Mouse (Mus musculus) neural tube, embryonic 14.5 days (tissue): ENCODE data around the gene Sdf4. TPM values are rescaled to one million over a fixed set of nuclear protein-coding genes. Genes with fewer than 3 reads are reported as not detected.

Source experiments
- ATAC-seq: fragments of 200-750 bp; cut with Nextera tagmentation; 2 replicates; pipeline ENCODE4 v1.8.0; 2017; ENCODE audit warnings: low read depth, mild to moderate bottlenecking, moderate TSS enrichment, moderate library complexity
- H3K27ac ChIP-seq: fragments of 300-500 bp; sonication (generic); 2 replicates; pipeline ENCODE4 v1.5.1; 2014; ENCODE audit warnings: low read depth, mild to moderate bottlenecking, control low read depth, low read length, moderate library complexity, mixed read lengths
- H3K27me3 ChIP-seq: fragments of 300-500 bp; sonication (generic); 2 replicates; pipeline ENCODE4 v1.6.1; 2014; ENCODE audit warnings: low read length; ENCODE audit not compliant: control insufficient read depth, insufficient read depth
- H3K36me3 ChIP-seq: fragments of 300-500 bp; sonication (generic); 2 replicates; pipeline ENCODE4 v1.6.1; 2014; ENCODE audit warnings: low read length, mixed read lengths; ENCODE audit not compliant: control insufficient read depth, insufficient read depth
- H3K4me1 ChIP-seq: fragments of 300-500 bp; sonication (generic); 2 replicates; pipeline ENCODE4 v1.6.1; 2014; ENCODE audit warnings: low read length; ENCODE audit not compliant: control insufficient read depth, insufficient read depth
- H3K4me2 ChIP-seq: fragments of 300-500 bp; sonication (generic); 2 replicates; pipeline ENCODE4 v1.6.1; 2014; ENCODE audit warnings: mild to moderate bottlenecking, low read depth, low read length, control low read depth
- H3K4me3 ChIP-seq: fragments of 300-500 bp; sonication (generic); 2 replicates; pipeline ENCODE4 v1.5.1; 2014; ENCODE audit warnings: low read depth, low read length, control low read depth, mixed read lengths
- H3K9ac ChIP-seq: fragments of 300-500 bp; sonication (generic); replicated peaks from 2 replicates; pipeline ENCODE4 v1.6.1; 2014; ENCODE audit warnings: low read depth, mild to moderate bottlenecking, control low read depth, low read length, mixed read lengths
- H3K9me3 ChIP-seq: fragments of 300-500 bp; sonication (generic); 2 replicates; pipeline ENCODE4 v1.6.1; 2016; ENCODE audit warnings: low read length; ENCODE audit not compliant: control insufficient read depth
- WGBS: fragments of 180-500 bp; shearing (Covaris S2); extraction: QIAGEN DNeasy Blood & Tissue Kit; methylation state at CpG from one replicate; pipeline ENCODE4 v1.1.7; 2014; 5-methylcytosine and 5-hydroxymethylcytosine counted together
- polyA plus RNA-seq: library from polyadenylated mRNA; unstranded; fragments of >200 nt; fragmentation: Nextera tagmentation; extraction: Ambion mirVana; gene quantifications from 2 replicates; pipeline ENCODE4 v1.2.1, GENCODE M21; 2014

Gene Sdf4
- polyA plus RNA-seq, 1 experiment from 2014 or later, result 123 TPM

- Histone ChIP-seq H3K9me3 (no peaks in the 10 kb centered on the region), H3K4me1 (peaks cover 6% of the 10 kb centered on the region), H3K27ac (no peak overlapping the region), H3K4me3 (peak overlapping the region; percentile 35; the same call in 1 of the 2 replicates), H3K27me3 (no peaks in the 10 kb centered on the region), H3K9ac (no peak overlapping the region), H3K4me2 (peak overlapping the region; percentile 67), H3K36me3 (0 out of 2 replicates have a peak, but pooled peaks cover under 1% of the 10 kb centered on the region)
- no peak for ATAC-seq
- 66% methylated on average over 7 of the region's 7 CpGs for WGBS
Observed at GRCm38 (mm10) chr4:155963106-155963505, 29.6 kb upstream of the Sdf4 start.

- Histone ChIP-seq H3K4me3 (no peak overlapping the region), H3K4me1 (peaks cover 6% of the 10 kb centered on the region), H3K9me3 (no peaks in the 10 kb centered on the region), H3K36me3 (no peaks in the 10 kb centered on the region), H3K27ac (no peak overlapping the region), H3K4me2 (no peak overlapping the region), H3K9ac (no peak overlapping the region), H3K27me3 (no peaks in the 10 kb centered on the region)
- ATAC-seq, result no peak
- WGBS, result 91% methylated on average over 11 of the region's 11 CpGs
Observed at GRCm38 (mm10) chr4:155964396-155964795, 28.3 kb upstream of the Sdf4 start.

- Histone ChIP-seq H3K36me3 (no peaks in the 10 kb centered on the region), H3K27ac (no peak overlapping the region), H3K4me3 (no peak overlapping the region), H3K27me3 (no peaks in the 10 kb centered on the region), H3K4me1 (no peaks in the 10 kb centered on the region), H3K9me3 (no peaks in the 10 kb centered on the region), H3K4me2 (no peak overlapping the region), H3K9ac (no peak overlapping the region)
- no peak for ATAC-seq
- 89% methylated on average over 13 of the region's 13 CpGs for WGBS
Observed at GRCm38 (mm10) chr4:155969043-155969653, 23.5 kb upstream of the Sdf4 start.

GRCm38 (mm10) chr4:155970286-155970685 is 22.4 kb upstream of the Sdf4 start:
- no peak for ATAC-seq
- no peak overlapping the region for H3K4me3 ChIP-seq
- no peaks in the 10 kb centered on the region for H3K27me3 ChIP-seq
- no peaks in the 10 kb centered on the region for H3K9me3 ChIP-seq
- H3K4me2 ChIP-seq, result no peak overlapping the region
- H3K4me1 ChIP-seq, result no peaks in the 10 kb centered on the region
- no peak overlapping the region for H3K9ac ChIP-seq
- no peak overlapping the region for H3K27ac ChIP-seq
- WGBS, result 70% methylated on average over 5 of the region's 5 CpGs
- H3K36me3 ChIP-seq, result no peaks in the 10 kb centered on the region

DNA sequence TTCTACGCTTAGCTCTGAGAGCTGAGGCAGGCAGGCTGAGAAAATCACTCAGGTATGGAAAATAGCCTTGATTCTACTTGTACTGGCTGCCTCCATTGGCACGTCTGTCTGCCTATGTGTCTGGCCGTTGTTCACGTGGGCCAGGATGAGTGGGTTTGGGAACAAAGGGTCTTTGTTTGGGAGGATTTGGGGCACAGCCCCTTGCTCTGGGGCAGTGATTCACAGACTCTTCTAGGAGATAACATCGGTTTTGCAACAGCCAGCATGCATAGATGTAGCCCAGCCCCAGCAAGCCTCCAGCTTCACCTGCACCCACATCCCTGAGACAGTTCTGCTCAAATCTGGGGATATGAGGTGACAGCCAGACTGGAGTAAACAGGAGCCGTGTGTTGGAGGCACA is 20.0 kb upstream of the Sdf4 start:
- no peaks in the 10 kb centered on the region for H3K9me3 ChIP-seq
- H3K27ac ChIP-seq, result no peak overlapping the region
- no peaks in the 10 kb centered on the region for H3K27me3 ChIP-seq
- no peak overlapping the region for H3K4me2 ChIP-seq
- H3K4me1 ChIP-seq, result no peaks in the 10 kb centered on the region
- 72% methylated on average over 6 of the region's 6 CpGs for WGBS
- no peak overlapping the region for H3K9ac ChIP-seq
- no peak overlapping the region for H3K4me3 ChIP-seq
- H3K36me3 ChIP-seq, result no peaks in the 10 kb centered on the region
- no peak for ATAC-seq

DNA sequence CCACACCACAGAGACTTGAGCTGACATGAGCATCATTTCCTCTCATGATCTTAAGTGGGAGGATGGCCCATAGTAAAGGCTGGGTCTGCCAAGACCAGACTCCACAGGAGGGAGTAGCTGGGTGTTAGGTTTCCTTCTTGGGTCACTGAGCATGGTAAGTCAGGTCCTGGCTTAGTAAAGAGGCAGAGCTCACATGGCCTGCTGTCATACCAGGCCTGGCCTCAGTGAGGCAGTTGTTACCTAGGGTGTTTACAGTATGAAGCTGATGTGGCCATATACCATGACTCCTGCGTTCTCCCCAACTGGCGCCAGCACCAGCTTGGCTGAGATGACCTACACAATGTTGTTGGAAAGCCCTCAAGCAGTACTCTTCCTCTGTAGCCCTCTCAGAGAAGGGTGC is 19.4 kb upstream of the Sdf4 start:
- no peaks in the 10 kb centered on the region for H3K36me3 ChIP-seq
- H3K9me3 ChIP-seq, result no peaks in the 10 kb centered on the region
- no peak overlapping the region for H3K27ac ChIP-seq
- 74% methylated on average over 2 of the region's 2 CpGs for WGBS
- H3K4me3 ChIP-seq, result no peak overlapping the region
- no peak for ATAC-seq
- no peaks in the 10 kb centered on the region for H3K27me3 ChIP-seq
- no peaks in the 10 kb centered on the region for H3K4me1 ChIP-seq
- H3K9ac ChIP-seq, result no peak overlapping the region
- H3K4me2 ChIP-seq, result no peak overlapping the region

DNA sequence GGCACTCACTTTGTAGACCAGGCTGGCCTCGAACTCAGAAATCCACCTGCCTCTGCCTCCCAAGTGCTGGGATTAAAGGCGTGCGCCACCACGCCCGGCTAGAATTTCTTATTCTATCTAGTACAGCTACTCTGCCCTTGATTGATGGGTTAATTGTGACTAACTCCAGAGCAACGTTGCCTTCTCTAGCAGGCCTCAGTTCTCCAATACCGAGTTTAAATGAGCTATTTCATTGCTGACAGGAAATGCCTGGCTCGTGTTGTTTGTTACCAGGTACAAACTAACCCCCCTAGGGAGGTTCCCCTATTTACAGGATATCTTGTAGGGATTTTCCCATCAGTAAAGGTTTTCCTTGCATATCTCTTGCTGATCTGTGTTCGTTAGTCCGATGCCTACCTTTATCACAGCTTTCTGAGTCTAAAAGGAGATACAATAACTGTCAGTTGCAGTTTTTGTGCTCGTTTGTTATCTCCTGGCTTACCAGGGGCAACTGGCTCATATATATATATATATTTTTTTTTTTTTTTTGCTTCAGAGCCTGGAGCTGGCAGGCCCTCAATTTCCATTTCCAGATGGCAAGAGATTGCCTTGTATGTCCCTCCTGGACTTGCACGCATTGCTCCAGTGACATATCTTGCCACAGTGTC is 11.1 kb upstream of the Sdf4 start:
- WGBS, result 83% methylated on average over 12 of the region's 12 CpGs

DNA sequence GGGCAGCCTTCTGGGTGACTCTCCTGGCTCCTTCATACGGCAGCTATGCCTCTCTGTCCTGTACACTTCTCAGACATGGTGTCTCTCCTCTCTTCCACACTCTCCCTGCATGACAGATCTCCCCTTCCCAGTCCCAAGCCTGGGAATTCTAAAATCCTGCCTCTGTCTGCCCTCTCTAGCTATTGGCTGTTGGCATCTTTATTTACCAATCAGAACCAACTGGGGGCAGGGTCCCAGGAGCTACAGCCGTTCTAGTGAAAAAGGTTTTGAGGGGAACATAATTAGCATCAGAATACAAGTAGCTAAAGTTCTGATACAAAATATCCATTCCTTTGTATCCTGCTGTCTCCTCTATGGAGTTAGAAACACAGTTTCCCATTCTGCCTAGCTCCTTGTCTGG is 8.9 kb upstream of the Sdf4 start:
- Histone ChIP-seq H3K27me3 (no peaks in the 10 kb centered on the region), H3K4me2 (no peak overlapping the region), H3K36me3 (no peaks in the 10 kb centered on the region), H3K9ac (no peak overlapping the region), H3K4me3 (no peak overlapping the region), H3K27ac (no peak overlapping the region), H3K9me3 (no peaks in the 10 kb centered on the region), H3K4me1 (no peaks in the 10 kb centered on the region)
- 16% methylated on average over 2 of the region's 2 CpGs for WGBS
- no peak for ATAC-seq

More for the DNA sequence above, 11.1 kb upstream of the Sdf4 start:
- Histone ChIP-seq H3K4me2 (no peak overlapping the region), H3K9me3 (no peaks in the 10 kb centered on the region), H3K9ac (no peak overlapping the region), H3K4me3 (no peak overlapping the region), H3K36me3 (no peaks in the 10 kb centered on the region), H3K27me3 (no peaks in the 10 kb centered on the region), H3K4me1 (no peaks in the 10 kb centered on the region), H3K27ac (no peak overlapping the region)
- ATAC-seq, result no peak

DNA sequence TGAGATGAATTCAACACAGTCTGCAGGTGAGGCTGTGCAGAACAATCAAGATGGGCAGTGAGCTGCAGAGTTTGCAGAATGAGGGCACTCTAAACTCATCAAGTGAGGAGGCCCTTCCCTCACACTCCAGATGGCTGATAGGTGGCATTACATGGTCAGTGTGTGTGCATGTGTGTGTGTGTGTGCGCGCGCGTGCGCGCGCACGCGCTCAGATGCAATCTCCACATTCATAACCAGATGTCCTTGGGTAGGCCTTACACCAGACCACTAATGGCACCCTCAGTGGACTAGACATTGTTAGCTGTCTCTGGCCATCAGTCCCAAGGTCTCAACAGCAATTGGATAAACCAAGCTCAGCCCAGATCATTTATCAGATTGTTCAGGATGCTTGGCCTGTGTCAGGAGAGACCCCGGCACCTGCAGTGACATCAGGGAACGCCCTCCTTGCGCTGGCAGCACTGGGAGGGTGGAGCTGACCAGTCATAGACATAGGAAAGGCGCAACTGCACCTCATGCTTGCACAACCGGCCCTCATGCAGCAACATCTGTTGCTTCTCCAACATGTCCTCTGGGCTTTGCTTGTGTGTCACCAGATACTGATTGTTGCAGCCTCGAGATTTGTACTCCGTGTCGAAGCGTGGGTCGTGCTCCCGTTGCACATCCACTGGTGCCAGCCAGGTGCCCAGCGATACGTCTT is 1.3 kb upstream of the Sdf4 start:
- H3K27me3 ChIP-seq, result no peaks in the 10 kb centered on the region
- ATAC-seq, result peak; percentile 0

More for the DNA sequence above, 1.3 kb upstream of the Sdf4 start:
- 85% methylated on average over 22 of the region's 22 CpGs for WGBS
- Histone ChIP-seq H3K27ac (peak overlapping the region; percentile 92), H3K4me2 (peak overlapping the region; percentile 97), H3K4me3 (peak overlapping the region; percentile 82), H3K4me1 (peaks cover 23% of the 10 kb centered on the region), H3K9me3 (no peaks in the 10 kb centered on the region), H3K36me3 (no peaks in the 10 kb centered on the region), H3K9ac (peak overlapping the region; percentile 72)
